Mouse (Mus musculus) common myeloid progenitor, adult 5-6 weeks (primary cell): ENCODE results near the gene Card19. TPM values are rescaled to one million over a fixed set of nuclear protein-coding genes. Genes with fewer than 3 reads are reported as not detected.

Experiments
- ATAC-seq: replicated peaks from 2 replicates; pipeline ENCODE4 v1.8.0; 2016; ENCODE audit warnings: low read depth, mild to moderate bottlenecking, moderate TSS enrichment, inconsistent platforms; ENCODE audit not compliant: poor library complexity, severe bottlenecking
- total RNA-seq: library from RNA; stranded (forward); fragments of 200-1000, 187-1606 nt; gene quantifications from 2 replicates; pipeline ENCODE4 v1.2.3, GENCODE M21; 2017

The Card19 gene
- total RNA-seq, 1 experiment from 2014 or later = 11.0 TPM

DNA sequence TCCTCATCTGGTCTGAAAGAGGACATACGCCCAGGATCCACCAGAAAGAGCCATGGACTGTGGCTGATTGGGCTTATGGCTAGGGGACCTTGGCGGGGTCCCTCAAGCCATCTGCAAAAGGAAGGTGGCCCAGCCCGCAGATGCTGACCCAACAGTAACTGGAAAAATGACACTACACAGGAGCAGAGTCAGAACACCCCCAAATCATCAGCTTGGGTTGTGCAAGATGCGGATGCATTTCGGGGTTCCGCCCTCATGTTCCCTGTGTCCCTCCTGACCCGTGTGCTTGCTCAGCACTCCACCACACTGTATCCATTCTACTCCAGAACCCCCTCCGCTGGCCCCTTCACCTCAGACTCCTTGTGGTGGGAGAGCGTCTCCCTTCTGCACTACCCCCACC, 17.1 kb downstream of the Card19 start:
- no peak for ATAC-seq

DNA sequence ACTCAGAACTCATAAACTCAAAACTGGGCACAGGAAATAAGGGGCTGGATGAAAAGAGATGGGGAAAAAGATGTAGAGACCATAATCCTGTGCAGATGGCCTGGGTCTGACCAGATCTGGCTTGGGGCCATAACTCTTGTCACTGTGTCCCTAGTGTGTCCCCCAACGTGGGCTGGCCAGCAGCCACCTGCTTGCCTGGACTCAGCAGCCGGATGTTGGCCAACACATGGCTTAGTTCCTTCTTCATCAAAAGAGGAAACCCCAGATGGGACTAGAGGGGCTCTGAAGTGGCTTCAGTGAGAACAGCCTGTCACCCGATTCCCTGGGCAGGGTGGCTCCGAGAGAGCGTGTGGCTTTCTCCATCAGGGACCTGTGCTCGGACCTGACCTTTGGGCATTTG, 19.1 kb downstream of the Card19 start:
- peak; percentile 70 for ATAC-seq

DNA sequence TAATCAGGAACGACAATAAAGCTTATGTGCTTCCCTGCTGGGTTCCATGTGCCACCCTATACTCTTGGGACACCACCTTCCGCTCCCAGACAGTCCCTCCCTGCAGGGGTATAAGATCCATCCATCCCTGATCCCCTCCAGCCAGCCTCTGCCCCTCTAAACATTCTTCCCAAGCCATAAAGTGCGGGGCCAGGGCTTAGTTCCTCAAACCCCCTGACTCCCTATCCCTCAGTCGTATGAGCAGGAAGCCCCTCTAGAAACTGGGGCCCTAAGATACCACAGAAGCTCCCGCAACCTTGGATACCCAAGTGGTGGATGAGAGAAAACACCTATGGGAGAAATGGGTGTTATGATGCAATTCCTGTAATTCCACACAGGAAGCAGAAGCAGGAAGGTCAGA, 19.6 kb downstream of the Card19 start:
- no peak for ATAC-seq

DNA sequence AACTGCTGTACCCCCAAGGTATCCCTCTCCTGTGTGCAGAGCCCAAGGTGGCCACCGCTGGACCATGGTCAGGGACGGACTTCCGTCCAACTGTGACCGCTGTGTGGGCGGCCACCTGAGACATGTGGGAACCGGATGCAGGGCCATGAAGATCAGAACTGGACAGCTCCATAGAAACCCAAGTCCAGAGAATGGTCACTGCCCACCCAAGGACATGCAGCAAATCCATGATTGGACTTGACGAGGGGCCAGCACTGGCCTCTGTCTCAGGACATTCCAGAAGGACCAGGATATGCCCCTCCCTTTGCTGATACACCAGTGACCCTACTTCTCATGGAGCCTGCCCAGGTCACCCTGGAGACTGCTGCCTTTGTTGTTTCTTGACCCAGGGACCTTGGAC, 20.2 kb downstream of the Card19 start:
- ATAC-seq = no peak

DNA sequence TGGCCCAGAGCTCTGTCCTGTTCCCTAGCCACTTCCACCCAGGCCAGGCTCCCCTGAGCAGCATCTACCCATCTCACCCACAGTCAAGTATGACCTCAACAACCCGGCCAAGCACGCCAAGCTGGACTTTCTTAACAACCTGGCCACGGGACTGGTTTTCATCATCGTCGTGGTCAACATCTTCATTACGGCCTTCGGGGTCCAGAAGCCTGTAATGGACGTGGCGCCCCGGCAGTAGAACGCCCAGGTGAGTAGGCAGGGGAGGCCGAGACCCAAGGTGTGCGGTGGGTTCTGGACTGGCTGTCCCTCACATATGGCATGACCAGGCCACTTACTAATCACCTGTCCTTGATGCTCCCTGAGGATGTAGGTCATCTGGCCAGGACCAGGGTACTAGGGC, 21.0 kb downstream of the Card19 start:
- ATAC-seq = no peak

DNA sequence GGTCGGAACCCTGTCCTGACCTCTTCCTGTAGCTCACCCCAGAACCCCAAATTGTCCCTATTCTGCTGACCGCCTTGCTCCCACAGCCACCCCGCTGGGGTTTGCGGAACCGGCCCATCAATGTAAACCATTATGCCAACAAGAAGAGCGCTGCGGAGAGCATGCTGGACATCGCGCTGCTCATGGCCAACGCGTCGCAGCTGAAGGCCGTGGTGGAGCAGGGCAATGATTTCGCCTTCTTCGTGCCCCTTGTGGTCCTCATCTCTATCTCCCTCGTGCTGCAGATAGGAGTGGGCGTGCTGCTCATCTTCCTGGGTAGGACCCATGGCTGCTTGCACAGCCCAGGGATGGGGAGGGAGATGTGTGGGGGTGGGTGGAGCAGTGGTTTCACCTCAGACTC, 22.2 kb downstream of the Card19 start:
- ATAC-seq = no peak

DNA sequence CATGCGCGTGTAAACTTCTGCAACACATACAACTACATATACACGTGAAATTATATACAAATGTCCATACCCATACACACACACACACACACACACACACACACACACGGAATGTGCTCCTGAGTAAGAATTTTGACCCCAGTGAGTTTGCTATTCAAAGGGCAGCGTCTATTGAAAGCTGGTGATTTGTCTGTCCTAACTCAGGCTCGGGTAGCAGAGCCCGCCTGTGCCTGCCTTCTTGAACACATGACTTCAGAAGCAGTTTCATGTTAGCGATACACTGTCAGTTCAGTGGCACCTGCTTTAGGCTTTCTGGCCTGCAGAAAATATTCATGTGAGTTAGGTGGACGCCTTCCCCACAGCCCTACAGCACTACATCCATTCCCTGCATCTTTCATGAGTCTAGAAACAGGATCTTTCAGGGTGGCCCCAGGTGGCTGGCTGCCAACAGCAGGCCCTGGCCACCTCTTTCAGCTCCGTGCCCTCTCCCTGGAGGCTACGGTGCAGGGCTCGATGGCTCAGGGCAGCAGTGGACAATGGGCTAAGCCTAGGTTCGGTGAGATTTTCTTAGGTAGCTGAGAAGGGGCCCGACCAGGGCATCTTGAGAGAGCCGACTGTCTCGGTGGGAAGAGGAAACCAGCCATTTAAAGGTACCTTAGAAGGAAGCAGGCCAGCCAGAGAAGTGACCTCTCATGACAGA, 23.5 kb downstream of the Card19 start:
- no peak for ATAC-seq

DNA sequence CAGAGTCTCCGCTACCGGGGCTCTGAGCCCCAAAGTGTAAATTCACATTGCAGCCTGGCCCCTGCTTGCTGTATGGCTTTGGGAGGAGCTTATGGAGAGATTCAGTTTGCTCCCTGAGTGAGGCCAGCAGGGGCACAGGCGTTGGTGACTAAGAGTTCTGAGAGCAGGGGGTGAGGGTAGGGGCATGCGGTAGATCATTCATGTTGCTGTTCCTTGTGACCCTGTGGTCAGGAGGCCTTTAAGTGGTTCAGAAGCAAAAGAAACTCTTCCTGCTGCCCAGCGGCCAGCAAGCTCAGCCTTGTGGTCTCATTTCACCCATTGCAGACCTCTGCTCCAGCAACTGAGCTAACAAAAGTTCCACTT, 24.2 kb downstream of the Card19 start:
- peak; percentile 39 for ATAC-seq

DNA sequence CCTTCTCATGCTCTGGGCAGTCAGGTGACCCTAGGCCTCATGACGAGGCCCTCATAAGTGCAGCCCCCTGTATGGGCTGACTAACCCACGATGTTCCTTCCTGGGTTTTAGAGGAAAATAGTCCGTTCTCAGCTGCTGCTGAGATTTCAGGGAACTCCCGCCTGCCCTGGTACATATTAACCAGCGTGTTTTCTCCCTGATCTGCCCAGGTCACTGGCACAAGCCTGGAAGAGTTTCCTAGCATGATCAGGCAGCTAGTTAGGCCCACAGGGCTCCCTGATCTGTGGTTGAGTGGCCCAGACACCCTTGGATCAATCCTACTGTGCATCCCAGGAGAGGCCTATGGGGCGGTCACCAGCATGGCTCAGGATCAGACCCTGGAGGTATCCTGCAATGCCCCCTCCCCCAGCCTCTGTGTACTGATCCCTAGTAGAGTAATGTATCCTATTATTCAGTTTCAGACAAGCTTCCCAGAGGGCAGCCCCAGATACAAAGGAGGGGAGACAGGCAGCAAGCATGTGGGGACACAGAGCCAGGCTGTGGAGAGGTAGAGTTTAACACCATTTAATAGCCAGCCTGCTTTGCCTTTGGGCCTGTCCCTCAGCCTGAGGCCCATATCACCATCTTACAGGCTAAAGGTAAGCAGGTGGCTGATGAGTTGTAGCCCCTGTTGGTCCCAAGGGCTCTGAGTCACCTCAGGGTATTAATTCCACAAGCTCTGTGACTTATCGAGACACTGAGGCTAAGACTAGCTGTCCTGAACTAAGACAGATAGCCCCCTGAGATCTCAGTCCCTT, 24.8 kb downstream of the Card19 start:
- ATAC-seq = no peak

DNA sequence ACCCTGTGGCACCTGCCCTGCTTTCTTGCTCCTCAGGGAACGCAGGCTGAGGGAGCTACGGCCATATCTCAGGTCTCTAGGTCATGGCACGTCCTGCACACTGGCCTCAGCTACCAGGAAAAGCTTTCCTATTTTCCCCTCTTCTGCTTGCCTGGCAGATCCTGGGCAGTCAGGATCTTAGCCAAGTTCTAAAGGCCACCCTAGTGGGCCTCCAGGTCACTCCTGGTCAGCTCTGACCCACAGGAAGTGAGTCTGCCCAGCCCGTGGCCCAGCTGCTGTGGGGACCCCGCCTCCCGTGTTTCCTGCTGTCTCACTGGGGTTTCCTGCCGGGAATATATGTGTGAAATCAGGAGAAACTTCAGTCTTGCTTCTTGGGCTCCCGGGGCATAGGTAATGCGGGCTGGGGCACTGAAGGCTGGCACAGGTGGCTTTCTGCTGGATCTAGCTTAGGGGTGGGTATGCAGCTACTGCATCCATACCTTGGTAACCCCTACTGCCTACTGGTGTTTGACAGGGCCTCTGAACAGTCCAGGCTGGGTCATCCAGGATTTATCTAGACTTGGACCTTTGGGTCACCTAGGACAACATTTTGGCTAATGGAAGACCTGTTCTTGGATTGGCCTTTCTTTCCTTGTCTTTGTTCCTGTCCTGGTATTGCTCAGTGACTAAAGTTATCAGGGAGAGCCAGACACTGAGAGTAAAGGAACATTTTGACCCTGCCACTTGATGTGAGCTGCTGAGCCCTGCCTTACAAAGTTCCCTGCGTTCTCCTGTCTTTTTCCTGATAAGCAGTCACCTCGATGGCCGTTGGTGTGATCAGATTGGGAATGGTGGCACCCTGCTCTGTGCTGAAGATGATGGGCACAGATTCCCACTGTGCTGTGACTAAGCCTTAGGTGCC, 25.6 kb downstream of the Card19 start:
- ATAC-seq = no peak

DNA sequence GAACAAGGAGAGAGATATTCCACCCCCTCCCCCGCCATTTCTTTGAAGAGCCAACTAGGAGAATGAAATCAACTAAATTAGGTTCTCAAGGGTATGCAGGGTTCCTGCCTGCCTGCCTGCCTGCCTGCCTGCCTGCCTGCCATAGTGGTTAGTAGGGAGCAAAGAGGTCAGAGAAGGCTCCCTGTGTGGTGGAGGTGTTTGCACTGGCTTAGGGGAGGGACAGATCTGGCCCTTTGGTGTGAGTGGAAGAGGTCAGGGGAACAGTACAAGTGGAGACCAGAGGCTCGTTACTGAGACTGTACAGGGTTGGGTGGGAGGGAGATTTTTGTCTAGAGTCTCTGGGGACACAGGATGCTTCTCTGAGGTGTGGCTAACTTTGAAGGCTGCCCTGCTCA, 26.9 kb downstream of the Card19 start:
- no peak for ATAC-seq

DNA sequence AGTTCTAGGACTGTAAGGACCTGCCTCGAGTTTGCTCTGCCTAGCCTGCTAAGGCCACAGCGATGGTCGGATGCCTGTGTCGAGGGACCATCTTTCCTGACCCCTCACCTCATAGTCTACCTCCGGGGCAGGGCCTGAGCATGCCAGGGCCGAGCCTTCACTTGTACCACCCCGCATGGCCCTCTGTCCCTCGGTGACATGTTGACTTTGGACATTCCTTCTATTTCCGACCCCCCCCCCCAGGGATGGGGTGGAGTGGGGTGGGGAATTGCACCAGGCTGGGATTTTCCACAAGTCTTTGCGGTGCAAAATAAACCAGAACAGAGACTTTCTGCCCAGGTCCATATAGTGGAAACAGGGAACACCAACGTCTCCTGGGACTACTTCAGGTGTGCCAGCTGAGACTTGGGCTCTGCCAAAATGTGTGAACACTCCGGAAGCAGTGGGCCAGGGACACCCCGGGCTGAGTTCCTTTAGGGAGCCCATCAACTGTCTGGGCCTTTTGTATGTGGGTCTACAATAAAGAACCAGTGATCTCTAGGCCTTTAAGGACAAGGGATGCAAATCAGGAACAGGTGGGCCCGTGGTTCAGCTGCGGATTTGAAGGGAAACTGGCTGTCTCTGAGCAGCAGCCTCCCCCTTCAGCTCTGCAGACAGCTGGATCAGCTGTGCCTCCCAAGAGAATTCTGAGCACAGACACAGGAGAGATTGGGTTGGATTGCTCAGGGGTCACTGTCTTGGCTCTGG, 27.4 kb downstream of the Card19 start:
- ATAC-seq = no peak

DNA sequence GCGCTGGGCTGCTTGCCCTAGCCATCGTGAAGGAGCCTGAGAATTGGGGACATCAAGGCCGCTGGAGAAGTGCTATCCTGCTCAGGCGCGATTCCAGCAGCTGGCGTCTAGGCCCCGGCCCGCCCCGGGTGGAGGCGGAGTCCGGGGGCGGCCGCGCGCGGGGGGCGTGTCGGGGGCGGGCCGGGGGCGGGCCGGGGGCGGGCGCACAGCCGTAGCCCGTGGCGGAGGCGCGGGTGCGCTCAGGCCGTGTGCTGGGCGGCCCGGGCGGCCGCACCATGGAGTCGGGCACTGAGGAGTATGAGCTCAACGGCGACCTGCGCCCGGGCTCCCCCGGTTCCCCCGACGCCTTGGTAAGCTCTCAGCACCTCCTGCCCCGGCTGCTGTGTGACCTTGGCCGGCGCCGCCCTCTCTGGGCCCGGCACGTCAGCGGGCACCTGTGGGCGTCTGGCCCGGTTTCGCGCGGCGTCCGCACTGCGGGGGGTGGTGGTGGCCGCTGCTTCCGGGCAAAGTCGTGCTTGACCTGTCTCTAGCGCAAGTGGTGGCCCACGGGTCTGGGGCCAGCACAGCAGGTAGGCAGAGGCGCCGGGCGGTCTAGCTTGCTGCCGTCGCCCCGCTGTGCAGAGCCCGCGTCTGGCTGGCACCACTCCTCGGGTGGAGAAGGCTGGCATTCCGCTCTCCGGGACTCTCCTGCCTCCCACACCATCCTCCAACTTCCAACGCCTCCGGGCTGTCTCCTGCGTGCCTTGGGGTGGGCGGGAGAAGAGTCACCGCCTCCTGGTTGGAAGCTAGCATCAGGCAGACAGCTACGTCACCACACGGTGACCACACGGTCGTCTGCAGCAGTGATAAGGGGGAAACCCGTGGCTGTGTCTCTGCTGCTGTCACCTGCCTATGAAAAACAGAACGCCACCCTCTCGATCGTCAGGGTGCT, 28.3 kb downstream of the Card19 start, which contains the start of gene Ninj1:
TSS of gene Ninj1 (plus strand) at position 198 of the 931 bp plus-strand sequence.
- ATAC-seq = peak; percentile 87

DNA sequence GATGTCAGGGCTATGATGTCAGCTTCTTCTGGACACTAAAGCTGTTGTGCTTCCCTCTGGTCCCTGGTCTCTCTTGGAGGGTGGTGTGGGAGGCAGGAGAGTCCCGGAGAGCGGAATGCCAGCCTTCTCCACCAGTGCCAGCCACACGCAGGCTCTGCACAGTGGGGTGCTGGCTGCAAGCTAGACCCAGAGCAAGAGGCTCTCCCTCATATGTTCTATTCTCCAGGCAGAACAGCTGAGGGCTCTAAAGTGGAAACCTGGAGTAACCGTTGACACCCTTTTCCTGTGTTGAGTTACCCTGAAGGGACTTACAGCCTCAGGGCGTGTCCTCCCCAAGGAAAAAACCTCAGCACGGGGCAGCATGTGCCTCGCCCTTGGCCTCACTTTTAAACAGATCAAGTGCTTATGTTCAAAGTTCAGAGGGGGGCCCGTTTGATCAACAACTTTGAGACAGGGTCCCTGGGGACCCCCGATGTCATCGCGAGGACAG, 29.0 kb downstream of the Card19 start:
- peak; percentile 12; the same call in 1 of the 2 replicates for ATAC-seq

DNA sequence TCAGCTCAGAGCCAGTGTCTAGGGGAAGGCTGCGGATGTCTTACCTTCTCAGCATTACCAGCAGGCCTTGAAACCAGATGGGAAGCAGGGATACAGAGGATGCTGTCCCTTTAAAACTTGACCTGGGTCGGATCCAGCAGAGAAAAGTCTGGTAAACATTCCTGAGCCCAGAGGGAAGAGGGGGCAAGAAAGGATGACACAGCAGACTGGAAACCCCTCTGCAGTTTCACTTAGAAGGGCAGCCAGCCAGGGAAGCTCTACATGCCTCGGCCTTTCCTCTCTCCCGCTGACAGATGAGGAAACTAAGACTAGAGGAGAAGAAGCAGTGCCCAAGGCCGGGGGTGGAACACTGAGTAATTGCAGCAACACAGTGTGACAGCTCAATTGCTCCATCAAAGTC, 32.2 kb downstream of the Card19 start:
- no peak for ATAC-seq

DNA sequence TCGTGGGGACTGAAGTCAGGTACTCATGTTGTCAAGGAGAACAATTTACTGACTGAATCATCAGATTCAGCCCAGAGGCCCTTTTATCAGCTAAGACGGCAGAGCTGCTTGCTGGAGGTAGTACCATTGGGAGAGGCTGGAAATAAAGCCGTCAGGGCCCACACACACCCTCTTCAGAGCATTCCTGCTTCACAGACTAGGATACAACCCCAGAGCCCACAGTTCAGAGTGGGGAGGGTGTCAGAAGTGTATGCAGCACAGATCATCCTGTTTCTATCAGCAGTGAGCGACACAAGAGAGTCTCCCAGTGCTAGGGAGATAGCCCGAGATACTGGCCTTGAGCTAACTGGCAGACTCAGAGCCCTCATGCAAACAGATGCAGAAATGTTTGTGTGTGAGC, 32.7 kb downstream of the Card19 start:
- ATAC-seq = no peak

DNA sequence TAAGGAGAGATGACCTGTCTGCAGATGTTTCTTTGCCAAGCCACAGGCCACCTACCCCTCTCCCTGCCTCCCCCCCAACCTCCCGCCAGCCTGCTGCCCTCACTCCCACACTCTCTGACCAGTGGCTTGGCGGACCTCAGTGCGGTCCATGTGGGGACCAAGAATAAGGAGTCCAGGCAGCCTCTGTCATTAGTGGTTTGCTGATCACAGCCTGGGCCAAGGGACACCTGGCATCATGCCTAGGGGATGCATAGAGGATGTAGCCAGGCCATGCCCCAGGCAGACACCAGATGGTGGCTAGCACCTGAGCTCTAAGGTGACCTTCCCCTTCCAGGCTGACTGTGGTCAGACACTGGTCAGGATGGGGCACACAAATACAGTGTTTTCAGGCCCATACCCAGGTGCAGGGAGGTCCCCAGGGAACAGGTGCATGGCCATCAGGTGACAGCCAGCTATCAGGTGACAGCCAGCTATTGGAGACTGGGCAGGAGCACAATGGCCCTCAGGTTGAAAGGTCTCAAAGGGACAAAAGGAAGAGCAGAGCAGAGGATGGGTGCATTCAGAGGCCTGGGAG, 34.3 kb downstream of the Card19 start:
- ATAC-seq = no peak; the same call in 1 of the 2 replicates

DNA sequence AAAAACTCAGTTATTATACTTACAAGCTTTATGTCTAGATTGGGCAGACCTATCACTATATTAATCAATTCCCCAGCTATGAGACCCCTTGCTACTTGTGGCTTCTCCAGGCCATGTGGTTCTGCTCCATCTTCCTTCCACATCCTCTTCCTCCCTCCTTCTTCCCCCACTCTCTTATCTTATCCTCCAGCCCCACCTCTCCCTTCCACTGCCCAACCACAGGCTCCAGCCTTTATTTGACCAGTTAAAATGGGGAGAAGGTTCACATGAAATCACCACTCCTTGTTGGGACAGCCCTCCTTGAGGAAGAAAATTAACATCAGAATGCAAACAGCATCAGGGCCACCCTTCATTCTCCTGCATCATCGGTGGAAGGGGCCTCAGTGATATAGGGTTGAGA, 35.1 kb downstream of the Card19 start:
- peak; percentile 7; the same call in 1 of the 2 replicates for ATAC-seq
